Mouse (Mus musculus): ENCODE measurements around the gene Brd2.

GRCm38 (mm10) chr17:34101604-34102032 lies 20.8 kb downstream of the Brd2 start:
- TF ChIP-seq CTCF (IDR thresholded peaks at IDR 0.05; ENCODE audit: low read depth): peak; percentile 92
- no peak for TF ChIP-seq EP300 (optimal IDR thresholded peaks at IDR 0.05)
